Mouse (Mus musculus) urinary bladder, adult 18-20 months (tissue): Measurements from ENCODE around the gene Tbata.

Experiments
- DNase-seq, 2 experiments: peaks; one replicate each; pipeline ENCODE4 v3.0.0; 2022; ENCODE audit warnings: low spot score in 2 of 2, mixed read lengths in 2 of 2

The Tbata gene

DNA sequence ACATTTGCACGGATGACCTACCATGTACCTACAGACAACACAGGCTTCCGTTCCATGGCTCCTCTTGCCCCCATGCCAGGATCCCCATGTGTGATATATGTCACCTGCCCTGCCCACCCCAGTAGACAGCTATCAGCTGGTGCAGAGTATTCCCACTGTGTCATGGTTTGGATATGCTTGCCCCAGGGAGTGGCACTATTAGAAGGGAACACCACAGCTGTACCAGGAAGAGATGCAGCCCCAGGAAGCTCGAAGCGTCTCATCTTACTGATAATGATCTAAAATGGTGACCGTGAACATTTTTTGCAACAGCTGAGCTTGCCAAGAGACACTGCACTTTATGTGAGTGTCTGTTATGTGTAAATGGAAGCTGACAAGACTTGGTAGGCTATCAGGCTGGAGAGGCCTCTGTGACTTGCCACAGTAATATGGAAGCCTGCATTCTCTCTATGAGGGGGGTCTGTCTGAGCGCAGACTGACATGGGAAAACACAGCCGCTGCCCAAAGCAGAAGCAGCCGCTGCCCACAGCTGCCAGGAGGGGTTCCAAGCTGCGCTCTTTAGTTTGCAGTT, 36.4 kb downstream of the Tbata start:
- no peak for DNase-seq

- DNase-seq, result no peak
Measured at GRCm38 (mm10) chr10:61211105-61211504, 39.4 kb downstream of the Tbata start.

- DNase-seq, result peak in 1 of 2 experiments; percentile 33
Measured at GRCm38 (mm10) chr10:61211743-61212142, 40.0 kb downstream of the Tbata start.

DNA sequence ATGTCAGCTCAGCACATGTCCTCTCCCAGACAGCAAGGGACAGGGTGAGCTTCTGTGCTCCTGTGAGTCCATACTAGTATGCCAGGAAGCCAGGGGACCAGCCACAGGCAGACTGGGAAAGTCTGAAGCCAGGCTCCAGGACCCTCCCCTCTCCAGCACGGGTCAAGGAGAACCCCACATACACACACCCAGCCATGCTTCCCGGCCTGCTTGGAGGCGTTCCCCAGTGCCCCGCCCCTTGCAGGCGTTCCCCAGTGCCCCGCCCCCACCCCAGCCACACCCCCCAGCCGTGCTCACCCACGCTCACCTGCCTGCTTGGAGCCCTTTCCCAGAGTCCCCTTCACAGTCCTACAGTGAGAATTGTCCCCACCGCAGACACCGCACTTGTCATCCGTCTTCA, 41.1 kb downstream of the Tbata start:
- no peak for DNase-seq

DNA sequence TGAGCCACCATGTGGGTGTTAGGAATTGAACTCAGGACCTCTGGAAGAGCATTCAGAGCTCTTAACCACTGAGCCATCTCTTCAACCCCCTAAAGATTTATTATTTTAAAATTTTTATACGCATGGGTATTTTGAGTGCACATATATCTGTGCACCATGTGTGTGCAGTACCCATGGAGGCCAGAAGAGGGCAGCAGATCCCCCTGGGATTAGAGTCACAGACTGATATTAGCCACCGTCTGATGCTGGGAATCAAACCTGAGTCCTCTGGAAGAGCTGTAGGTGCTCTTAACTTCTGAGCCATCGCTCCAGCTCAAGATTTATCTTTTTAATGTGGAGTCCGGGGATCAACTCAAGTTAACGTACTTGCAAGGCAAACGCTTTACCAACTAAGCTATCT, 43.9 kb downstream of the Tbata start:
- DNase-seq, result no peak

DNA sequence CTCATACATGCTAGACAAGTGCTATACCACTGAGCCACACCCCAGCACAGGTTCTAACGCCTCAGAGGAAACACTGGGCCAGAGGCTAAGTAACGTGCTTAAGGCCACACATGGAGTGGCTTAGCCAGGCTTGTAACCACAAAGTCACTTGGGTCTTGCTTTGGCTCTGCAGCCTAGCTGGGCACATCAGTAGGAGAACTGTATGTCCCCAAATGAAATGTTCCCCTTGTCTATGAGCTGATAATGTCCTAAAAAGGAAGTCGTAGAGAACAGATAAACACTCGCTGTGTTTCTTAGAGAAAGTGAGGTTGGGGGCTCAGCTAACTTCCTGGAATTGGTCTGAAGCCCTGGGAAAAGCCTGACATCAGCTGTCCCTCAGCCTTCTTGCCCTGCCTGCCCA, 44.4 kb downstream of the Tbata start:
- DNase-seq, result no peak

GRCm38 (mm10) chr10:61219318-61219717, 47.6 kb downstream of the Tbata start:
- DNase-seq, result no peak

DNA sequence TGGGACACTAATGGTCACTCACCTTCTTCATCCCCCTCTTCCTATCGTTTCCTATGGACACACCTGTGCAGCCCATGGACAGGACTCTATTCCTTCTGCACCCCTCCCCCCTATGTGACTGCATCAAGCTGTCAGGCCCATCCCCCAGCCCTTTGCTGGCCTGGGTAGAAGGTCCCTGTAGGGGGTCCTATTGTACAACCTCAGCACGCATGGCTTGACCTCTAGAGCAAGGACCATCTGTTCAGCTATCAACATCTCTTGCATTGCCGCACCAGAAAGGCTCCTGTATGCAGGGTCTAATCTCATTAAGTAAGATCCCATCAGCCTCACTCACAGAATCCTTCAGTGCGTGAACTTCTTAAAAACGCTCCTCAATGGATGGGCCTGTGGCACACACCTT, 53.9 kb downstream of the Tbata start:
- DNase-seq, result no peak

DNA sequence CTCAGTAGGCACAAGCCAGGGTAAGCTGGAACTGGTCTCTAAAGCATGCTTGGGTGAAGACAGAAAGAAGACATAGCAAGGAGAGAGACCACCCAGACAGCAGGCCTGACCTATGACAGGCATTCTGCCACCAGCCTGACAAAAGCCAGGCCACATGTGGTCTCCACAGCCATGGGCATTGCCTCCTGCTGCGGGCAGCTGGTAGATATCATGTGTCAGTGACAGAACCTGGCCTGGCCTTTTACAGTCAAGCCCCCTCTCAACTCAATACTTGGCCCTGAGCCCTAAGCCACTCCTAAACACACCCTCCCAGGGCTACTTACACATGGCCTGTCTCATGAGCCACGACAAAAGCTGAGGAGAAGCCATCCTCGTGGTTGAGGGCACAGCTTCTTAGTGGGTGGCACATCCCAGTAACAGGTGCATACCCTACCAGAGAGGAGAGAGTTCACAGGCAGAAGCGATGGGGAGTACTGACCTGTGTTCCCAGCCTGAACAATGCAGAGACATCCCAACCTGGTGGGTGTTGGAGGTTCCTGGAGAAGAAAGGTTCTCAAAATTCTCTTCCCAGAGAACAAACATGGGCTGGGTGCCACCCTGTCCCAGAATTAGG, 55.1 kb downstream of the Tbata start:
- DNase-seq, result no peak

GRCm38 (mm10) chr10:61231756-61232155, 60.0 kb downstream of the Tbata start:
- DNase-seq, result no peak

DNA sequence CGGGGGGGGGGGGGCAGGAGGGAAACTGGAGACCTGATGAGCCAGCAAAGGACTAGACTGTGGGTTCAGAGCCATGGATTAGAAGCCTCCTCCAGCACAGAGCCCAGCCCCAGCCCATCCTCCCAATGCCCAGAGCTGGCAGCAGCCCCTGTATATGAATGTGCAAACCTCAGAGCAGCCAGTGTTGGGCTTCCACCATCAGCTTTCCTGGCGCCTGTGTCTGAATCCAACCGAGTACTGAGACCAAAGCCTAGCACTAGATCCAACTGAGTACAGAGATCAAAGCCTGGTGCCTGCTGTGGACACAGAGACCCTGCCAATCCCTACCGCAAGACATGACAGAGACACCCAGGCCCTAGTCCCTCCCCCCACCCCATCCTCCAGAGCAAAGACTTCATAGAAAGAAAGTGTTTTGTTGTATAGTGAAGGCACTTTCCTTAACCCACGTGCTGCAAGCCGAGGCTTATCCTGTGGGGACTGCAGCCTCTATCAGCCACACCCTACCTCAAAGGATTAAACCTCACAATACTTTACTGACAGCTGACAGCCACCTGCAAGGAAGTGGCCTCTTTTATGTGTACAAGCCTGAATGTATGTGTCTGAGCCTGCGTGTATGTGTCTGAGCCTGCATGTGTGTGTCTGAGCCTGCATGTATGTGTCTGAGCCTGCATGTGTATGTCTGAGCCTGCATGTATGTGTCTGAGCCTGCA, 61.3 kb downstream of the Tbata start:
- no peak for DNase-seq

DNA sequence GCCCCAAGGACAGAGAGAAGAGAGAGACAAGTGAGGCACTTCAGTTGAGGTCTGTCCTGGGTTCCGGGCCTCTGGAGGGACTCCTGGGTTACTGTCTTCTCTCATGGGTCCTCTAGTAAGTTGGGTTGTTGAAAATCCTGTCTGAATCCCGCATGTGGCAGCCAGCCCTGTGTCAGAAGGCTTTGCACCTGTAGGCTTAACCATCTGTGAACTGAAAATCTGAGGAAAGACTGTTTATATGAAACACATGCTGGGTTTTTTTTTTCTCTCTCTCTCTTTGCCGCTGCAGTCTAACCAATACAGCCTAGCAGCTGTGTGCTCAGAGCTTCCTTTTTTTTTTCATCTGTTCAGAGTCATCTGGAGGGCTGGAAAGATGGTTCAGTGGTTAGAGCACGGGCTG, 62.6 kb downstream of the Tbata start:
- DNase-seq, result no peak

DNA sequence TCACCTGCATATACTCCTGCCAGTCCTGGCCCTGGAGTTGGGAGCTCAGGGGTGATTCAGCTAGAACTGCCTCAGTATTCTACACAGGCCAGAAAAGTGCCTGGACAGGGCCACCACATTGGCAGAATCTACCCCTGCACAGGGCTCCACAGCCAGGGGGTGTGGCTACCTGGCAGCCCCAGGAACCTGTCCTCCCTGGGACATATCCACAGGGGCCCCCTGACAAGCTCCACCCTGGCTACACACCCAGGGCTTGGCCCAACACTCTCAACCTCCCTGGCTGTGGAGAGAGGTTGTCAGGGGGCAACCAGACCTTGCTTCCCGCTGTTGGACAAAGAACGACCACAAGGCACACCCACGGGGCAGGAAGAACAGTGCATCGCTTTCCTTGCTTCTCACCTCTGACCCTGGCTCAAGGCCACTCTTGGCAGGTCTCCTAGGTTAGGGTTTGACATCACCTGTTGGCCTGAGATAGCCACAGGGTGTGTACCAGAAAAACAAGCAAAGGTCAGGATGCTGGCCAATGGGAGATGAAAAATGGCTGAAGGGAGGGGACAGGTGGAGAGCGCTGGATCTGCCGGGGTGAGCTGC, 64.0 kb downstream of the Tbata start:
- no peak for DNase-seq

DNA sequence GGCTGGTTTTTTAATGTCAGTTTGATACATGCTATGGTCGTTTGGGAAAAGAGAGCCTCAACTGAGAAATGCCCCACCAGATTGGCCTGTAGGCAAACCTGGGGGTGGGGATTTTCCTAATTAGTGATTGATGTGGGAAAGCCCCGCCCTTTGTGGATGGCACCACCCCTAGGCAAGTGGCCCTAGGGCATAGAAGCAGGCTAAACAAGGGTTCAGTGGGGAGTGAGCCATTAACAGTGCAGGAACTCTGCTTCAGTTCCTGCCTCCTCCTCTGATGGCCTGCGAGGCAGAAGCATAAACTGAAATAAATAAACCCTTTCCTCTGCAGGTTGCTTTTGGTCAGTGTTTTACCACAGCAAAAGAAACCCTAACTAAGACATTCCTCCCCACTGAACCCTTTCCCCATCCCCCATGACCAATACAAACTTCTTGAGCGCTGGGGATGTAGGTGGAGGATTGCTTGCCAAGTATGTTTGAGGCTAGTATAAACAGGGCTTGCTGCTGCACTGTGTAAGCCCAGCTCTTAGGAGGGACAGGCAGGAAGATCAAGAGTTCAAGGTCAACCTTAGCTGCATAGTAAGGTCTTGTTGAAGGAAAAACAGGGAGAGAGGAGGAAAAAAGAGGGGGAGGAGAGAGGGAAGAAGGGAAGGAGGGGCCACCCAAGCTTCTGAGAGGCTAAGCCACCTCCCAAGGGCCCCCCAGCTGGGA, 65.1 kb downstream of the Tbata start:
- no peak for DNase-seq

DNA sequence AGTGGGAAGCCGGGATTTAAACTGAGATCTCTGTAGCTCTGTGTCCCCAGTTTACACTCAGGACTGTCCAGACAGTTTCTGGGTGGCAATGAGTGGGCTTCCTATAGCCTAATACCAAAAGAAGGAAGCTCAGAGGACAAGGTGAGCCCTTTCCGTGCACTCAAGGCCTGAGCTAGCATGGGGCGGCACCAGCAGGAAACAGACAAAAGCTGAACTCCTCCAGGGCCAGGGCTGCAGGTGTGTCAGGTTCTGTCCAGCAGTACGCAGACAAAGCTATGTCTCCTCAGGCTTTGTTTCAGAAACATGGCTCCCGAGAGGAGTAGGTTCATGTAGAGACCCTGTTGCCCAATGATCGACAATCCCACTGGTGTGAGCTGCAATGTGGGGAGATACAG, 65.6 kb downstream of the Tbata start:
- DNase-seq, result no peak
